Mouse (Mus musculus) hindbrain, embryonic 12.5 days (tissue): Measurements from ENCODE around the gene Srrm4. TPM values are rescaled to one million over a fixed set of nuclear protein-coding genes. Genes with fewer than 3 reads are reported as not detected.

Source experiments
- ATAC-seq: fragments of 200-750 bp; cut with Nextera tagmentation; 2 replicates; pipeline ENCODE4 v1.8.0; 2017; ENCODE audit warnings: moderate TSS enrichment; ENCODE audit not compliant: low FRiP score
- H3K27ac ChIP-seq: fragments of 300-500 bp; sonication (generic); 2 replicates; pipeline ENCODE4 v1.5.1; 2016; ENCODE audit warnings: mild to moderate bottlenecking
- H3K27me3 ChIP-seq: fragments of 300-500 bp; sonication (generic); 2 replicates; pipeline ENCODE4 v1.6.1; 2016; ENCODE audit warnings: mild to moderate bottlenecking
- H3K36me3 ChIP-seq: fragments of 300-500 bp; sonication (generic); 2 replicates; pipeline ENCODE4 v1.6.1; 2016; ENCODE audit warnings: mild to moderate bottlenecking
- H3K4me1 ChIP-seq: fragments of 300-500 bp; sonication (generic); 2 replicates; pipeline ENCODE4 v1.6.1; 2016
- H3K4me2 ChIP-seq: fragments of 300-500 bp; sonication (generic); replicated peaks from 2 replicates; pipeline ENCODE4 v1.6.1; 2016; ENCODE audit warnings: mild to moderate bottlenecking
- H3K4me3 ChIP-seq: fragments of 300-500 bp; sonication (generic); 2 replicates; pipeline ENCODE4 v1.5.1; 2016; ENCODE audit warnings: mild to moderate bottlenecking
- H3K9ac ChIP-seq: fragments of 300-500 bp; sonication (generic); 2 replicates; pipeline ENCODE4 v1.6.1; 2016; ENCODE audit warnings: mild to moderate bottlenecking, moderate library complexity
- H3K9me3 ChIP-seq: fragments of 300-500 bp; sonication (generic); replicated peaks from 2 replicates; pipeline ENCODE4 v1.6.1; 2016; ENCODE audit warnings: mild to moderate bottlenecking
- WGBS: fragments of 180-500 bp; shearing (Covaris S2); methylation state at CpG from one replicate; pipeline ENCODE4 v1.1.7; 2016; 5-methylcytosine and 5-hydroxymethylcytosine counted together
- polyA plus RNA-seq: library from polyadenylated mRNA; unstranded; fragments of >200 nt; fragmentation: Nextera tagmentation; extraction: Ambion mirVana; gene quantifications from 2 replicates; pipeline ENCODE4 v1.2.1, GENCODE M21; 2016

Srrm4 gene
- polyA plus RNA-seq, 1 experiment from 2014 or later = 20.9 TPM

DNA sequence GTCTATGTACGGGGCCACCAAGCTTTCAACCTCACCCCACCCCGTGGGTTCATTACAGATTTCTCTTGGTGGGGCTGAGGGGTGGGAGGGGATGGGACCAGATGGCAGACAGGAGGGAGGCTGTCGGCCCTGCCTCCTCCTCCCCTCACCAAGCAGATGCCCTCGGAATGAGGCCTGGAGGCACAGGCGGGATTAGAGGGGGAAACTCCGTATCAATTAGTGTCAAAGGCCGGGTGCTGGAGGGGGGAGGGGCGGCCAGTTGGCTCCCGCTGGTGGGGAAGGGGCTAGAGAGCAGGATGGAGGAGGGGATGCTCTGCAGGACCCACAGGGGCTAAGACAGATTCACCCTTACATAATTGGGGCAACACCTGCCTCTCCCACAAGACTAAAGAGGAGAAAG, 22.0 kb downstream of the Srrm4 start:
- Histone ChIP-seq H3K4me1 (peaks cover 66% of the 10 kb centered on the region), H3K27ac (peak overlapping the region; percentile 81), H3K4me3 (no peak overlapping the region), H3K27me3 (no peaks in the 10 kb centered on the region), H3K4me2 (peak overlapping the region; percentile 20), H3K36me3 (no peaks in the 10 kb centered on the region; the same call in 1 of the 2 replicates), H3K9ac (peak overlapping the region; percentile 49), H3K9me3 (no peaks in the 10 kb centered on the region)
- peak; percentile 78 for ATAC-seq
- WGBS = 0% methylated on average over 9 of the region's 9 CpGs

- Histone ChIP-seq H3K4me3 (no peak overlapping the region), H3K4me1 (peaks cover 51% of the 10 kb centered on the region), H3K27me3 (no peaks in the 10 kb centered on the region), H3K36me3 (no peaks in the 10 kb centered on the region; the same call in 1 of the 2 replicates), H3K27ac (no peak overlapping the region), H3K4me2 (no peak overlapping the region), H3K9ac (no peak overlapping the region), H3K9me3 (no peaks in the 10 kb centered on the region)
- no peak for ATAC-seq
- WGBS = 92% methylated on average over 2 of the region's 2 CpGs
Observed at GRCm38 (mm10) chr5:116568050-116568449, 23.6 kb downstream of the Srrm4 start.

DNA sequence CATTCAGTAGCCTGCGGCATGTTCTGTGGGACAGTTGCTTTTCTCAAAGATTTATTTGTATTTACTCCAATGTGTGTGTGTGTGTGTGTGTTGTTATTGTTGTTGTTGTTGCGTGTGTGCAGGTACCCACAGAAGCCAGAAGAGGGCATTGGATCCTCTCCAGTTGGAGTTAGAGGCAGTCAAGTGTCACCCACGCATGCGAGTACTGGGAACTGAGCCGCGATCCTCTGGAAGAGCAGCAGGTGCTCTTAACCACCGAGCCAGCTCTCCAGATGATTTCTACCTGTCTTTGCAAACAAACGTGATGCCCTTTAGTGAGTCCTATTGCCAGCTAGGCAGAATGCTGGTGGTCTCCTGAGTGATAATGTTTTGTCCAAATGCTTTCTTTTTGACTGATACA, 24.3 kb downstream of the Srrm4 start:
- H3K4me1 ChIP-seq = peaks cover 43% of the 10 kb centered on the region

GRCm38 (mm10) chr5:116566385-116567045, 25.1 kb downstream of the Srrm4 start:
- 79% methylated on average over 14 of the region's 14 CpGs for WGBS
- no peak overlapping the region for H3K4me2 ChIP-seq
- no peak overlapping the region for H3K27ac ChIP-seq
- H3K4me3 ChIP-seq = no peak overlapping the region
- H3K9ac ChIP-seq = no peak overlapping the region
- H3K9me3 ChIP-seq = no peaks in the 10 kb centered on the region
- no peaks in the 10 kb centered on the region; the same call in 1 of the 2 replicates for H3K36me3 ChIP-seq
- H3K27me3 ChIP-seq = no peaks in the 10 kb centered on the region
- H3K4me1 ChIP-seq = peaks cover 36% of the 10 kb centered on the region
- no peak for ATAC-seq

More for the DNA sequence above, 24.3 kb downstream of the Srrm4 start:
- 92% methylated on average over 8 of the region's 8 CpGs for WGBS
- Histone ChIP-seq H3K27me3 (no peaks in the 10 kb centered on the region), H3K27ac (no peak overlapping the region), H3K36me3 (no peaks in the 10 kb centered on the region; the same call in 1 of the 2 replicates), H3K9ac (no peak overlapping the region), H3K9me3 (no peaks in the 10 kb centered on the region), H3K4me3 (no peak overlapping the region), H3K4me2 (no peak overlapping the region)
- ATAC-seq = no peak

DNA sequence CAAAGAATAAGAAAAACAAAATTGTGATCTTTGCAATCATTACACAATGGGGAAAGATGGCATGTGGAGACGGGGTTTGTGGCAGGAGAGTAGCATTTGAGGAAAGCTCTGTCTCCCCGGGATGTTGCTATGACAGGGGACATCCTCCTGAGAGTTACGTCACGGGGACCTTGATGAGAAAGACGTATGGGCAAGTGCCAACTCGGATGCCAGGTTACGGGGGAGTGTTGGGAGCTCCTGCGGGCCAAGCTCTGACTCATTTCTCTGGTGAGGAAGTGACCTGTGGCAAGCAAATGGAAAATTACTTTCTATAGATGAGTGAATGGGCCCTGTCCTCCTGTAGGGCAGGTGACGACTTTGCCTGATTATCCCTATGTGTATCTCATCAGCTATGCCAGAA, 26.0 kb downstream of the Srrm4 start:
- peaks cover 27% of the 10 kb centered on the region for H3K4me1 ChIP-seq
- no peak for ATAC-seq
- H3K9ac ChIP-seq = no peak overlapping the region
- H3K27me3 ChIP-seq = no peaks in the 10 kb centered on the region
- 78% methylated on average over 9 of the region's 9 CpGs for WGBS
- no peak overlapping the region for H3K4me2 ChIP-seq
- H3K27ac ChIP-seq = no peak overlapping the region
- H3K36me3 ChIP-seq = no peaks in the 10 kb centered on the region; the same call in 1 of the 2 replicates
- H3K4me3 ChIP-seq = no peak overlapping the region
- H3K9me3 ChIP-seq = no peaks in the 10 kb centered on the region

DNA sequence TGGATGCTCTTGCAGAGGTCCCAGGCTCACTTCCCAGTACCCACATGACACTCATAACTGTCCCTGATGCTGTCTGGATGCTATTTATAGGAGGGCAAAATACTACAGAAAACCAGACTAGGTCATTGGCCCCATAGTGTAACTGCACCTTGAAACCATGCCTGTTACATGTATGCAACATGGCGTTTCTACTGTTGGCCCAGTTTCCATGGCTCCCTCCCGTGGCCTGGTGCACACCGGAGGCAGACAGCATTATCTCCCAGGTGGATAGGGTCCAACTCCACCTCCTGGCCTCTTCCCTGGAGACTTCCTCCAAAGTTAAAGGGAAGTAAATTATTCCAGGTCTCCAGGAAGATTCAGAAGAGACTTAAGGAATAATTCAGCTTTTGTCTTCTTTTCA, 27.2 kb downstream of the Srrm4 start:
- Histone ChIP-seq H3K27ac (no peak overlapping the region), H3K27me3 (no peaks in the 10 kb centered on the region), H3K9ac (no peak overlapping the region), H3K9me3 (no peaks in the 10 kb centered on the region), H3K36me3 (no peaks in the 10 kb centered on the region; the same call in 1 of the 2 replicates), H3K4me1 (peaks cover 19% of the 10 kb centered on the region), H3K4me2 (no peak overlapping the region), H3K4me3 (no peak overlapping the region)
- WGBS = 81% methylated on average over 3 of the region's 3 CpGs
- no peak for ATAC-seq

- ATAC-seq = no peak
- Histone ChIP-seq H3K27ac (no peak overlapping the region), H3K4me3 (no peak overlapping the region), H3K9me3 (no peaks in the 10 kb centered on the region), H3K27me3 (no peaks in the 10 kb centered on the region), H3K4me1 (peaks cover 12% of the 10 kb centered on the region), H3K4me2 (no peak overlapping the region), H3K9ac (no peak overlapping the region), H3K36me3 (no peaks in the 10 kb centered on the region; the same call in 1 of the 2 replicates)
- WGBS = 80% methylated on average over 6 of the region's 6 CpGs
Observed at GRCm38 (mm10) chr5:116563713-116564112, 27.9 kb downstream of the Srrm4 start.

DNA sequence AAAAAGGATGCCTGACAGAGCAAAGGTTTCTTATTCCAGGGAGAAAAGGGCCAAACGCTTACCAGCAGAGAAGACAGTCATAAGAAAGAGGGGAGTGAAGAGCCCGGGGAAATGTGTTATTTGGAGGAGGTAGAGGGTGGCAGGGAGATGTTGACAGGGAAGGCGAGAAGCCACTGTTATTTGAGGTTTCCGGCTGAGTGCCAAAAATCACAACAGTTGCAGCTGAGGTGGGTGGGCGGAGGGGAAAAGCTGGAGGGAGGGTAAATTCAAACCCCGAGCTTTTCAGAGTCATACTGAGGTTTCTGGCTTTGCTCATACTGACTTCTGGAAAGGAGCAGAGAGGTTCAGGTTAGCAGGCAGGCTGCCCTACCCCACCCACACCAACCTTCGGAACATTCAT, 32.5 kb downstream of the Srrm4 start:
- Histone ChIP-seq H3K4me3 (no peak overlapping the region), H3K27me3 (no peaks in the 10 kb centered on the region), H3K9ac (no peak overlapping the region), H3K4me2 (no peak overlapping the region), H3K27ac (no peak overlapping the region), H3K36me3 (peaks cover 7% of the 10 kb centered on the region; the same call in 1 of the 2 replicates), H3K9me3 (no peaks in the 10 kb centered on the region), H3K4me1 (peaks cover 7% of the 10 kb centered on the region)
- 87% methylated on average over 7 of the region's 7 CpGs for WGBS
- ATAC-seq = no peak

DNA sequence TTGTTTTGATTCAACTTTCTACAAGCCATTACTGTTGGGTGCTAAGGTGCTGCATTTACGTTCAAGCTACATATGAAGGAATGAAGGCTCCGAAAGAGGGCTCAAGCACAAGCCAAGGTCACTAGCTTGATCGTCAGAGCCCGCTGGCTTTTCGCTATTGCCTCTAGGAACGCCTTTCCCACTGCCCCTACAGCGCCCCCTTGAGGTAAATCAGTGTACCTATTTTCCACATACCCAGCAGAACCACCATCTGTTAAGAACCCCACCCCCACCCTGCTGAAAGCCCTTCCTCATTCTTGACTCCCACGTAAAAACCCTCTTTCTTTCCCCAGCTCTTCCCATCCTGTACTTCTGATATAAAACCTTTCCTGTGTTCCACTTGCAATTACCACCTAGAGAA, 35.0 kb downstream of the Srrm4 start:
- WGBS = 43% methylated on average over 8 of the region's 8 CpGs
- no peak for ATAC-seq

GRCm38 (mm10) chr5:116553868-116554267, 37.7 kb downstream of the Srrm4 start:
- Histone ChIP-seq H3K9me3 (peaks cover 7% of the 10 kb centered on the region), H3K4me1 (peaks cover 18% of the 10 kb centered on the region), H3K27ac (peak overlapping the region; percentile 18; the same call in 1 of the 2 replicates), H3K9ac (no peak overlapping the region), H3K4me3 (no peak overlapping the region), H3K4me2 (no peak overlapping the region), H3K36me3 (peaks cover 21% of the 10 kb centered on the region), H3K27me3 (no peaks in the 10 kb centered on the region)
- 5% methylated on average over 5 of the region's 5 CpGs for WGBS
- 0 out of 2 replicates have a peak, but pooled peaks have one; percentile 44 for ATAC-seq

More for the DNA sequence above, 35.0 kb downstream of the Srrm4 start:
- Histone ChIP-seq H3K4me2 (no peak overlapping the region), H3K4me1 (peaks cover 18% of the 10 kb centered on the region), H3K9ac (no peak overlapping the region), H3K4me3 (no peak overlapping the region), H3K27ac (no peak overlapping the region), H3K9me3 (no peaks in the 10 kb centered on the region), H3K36me3 (peaks cover 7% of the 10 kb centered on the region; the same call in 1 of the 2 replicates), H3K27me3 (no peaks in the 10 kb centered on the region)

DNA sequence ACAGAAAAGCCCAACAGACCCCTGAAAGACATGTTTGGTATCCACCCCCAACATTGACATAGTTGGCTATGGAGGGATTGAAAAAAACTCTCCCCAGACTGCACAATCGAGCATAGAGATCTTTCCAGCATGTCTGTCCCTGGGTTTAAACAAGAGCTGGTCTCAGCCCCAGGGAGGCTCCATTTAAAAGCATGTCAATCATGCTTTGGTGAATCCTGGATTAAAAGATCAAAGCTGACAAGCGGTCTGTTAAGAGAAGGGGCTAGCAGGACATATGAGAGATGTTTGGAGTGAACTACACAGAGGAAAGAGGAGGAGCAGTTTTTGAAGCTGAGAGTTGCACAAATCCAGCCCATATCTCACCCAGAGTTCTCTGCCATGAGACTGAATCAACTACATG, 38.5 kb downstream of the Srrm4 start:
- H3K9me3 ChIP-seq = peaks cover 7% of the 10 kb centered on the region
- peaks cover 18% of the 10 kb centered on the region for H3K36me3 ChIP-seq
- H3K9ac ChIP-seq = no peak overlapping the region
- no peak overlapping the region for H3K4me3 ChIP-seq
- H3K4me2 ChIP-seq = no peak overlapping the region
- 33% methylated on average over 2 of the region's 2 CpGs for WGBS
- no peak for ATAC-seq
- no peaks in the 10 kb centered on the region for H3K27me3 ChIP-seq
- peak overlapping the region; percentile 18; the same call in 1 of the 2 replicates for H3K27ac ChIP-seq
- peaks cover 18% of the 10 kb centered on the region for H3K4me1 ChIP-seq

DNA sequence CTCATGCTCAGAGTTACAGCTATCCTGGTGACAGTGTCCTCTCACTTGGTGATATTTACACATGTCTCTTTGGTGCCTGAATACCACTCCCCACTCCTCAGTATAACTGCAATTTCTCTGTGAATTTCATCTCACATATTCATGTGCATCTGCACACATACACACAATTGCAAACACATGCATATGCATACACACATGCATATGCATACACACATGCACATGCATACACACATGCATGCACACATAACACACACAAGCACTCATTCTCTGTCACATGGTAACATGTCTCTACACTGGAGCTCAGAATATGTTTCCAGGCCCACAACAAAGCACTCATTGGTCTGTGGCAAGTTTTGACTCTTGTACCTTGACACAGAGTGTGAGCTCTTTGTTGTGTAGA, 39.0 kb downstream of the Srrm4 start:
- Histone ChIP-seq H3K9me3 (peaks cover 7% of the 10 kb centered on the region), H3K4me3 (no peak overlapping the region), H3K4me1 (peaks cover 18% of the 10 kb centered on the region), H3K36me3 (peaks cover 19% of the 10 kb centered on the region), H3K27me3 (no peaks in the 10 kb centered on the region), H3K4me2 (no peak overlapping the region), H3K27ac (no peak overlapping the region), H3K9ac (no peak overlapping the region)
- ATAC-seq = no peak

DNA sequence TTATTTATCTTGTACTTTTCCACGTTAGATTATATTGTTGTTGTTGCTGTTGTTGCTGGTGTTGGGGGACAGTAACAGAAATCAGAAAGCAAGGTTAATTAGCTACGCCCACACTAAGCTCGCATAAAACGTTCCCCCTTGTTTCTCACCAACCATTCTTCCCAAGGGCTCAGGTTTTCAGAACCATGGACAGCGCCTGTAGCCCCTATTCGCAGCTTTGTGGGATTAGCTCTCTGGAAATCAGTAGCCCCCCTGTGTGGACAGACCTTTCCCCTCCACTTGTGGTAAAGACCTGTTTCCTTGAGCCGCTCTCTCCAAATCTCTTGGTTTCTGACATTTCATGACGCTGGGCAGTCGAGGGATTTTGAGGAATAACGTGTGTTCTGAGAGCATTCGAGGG, 45.9 kb downstream of the Srrm4 start:
- no peak overlapping the region for H3K4me2 ChIP-seq

More for the DNA sequence above, 45.9 kb downstream of the Srrm4 start:
- H3K9me3 ChIP-seq = peaks cover 7% of the 10 kb centered on the region
- no peak overlapping the region for H3K9ac ChIP-seq
- H3K4me1 ChIP-seq = no peaks in the 10 kb centered on the region
- ATAC-seq = no peak
- H3K27ac ChIP-seq = no peak overlapping the region
- WGBS = 43% methylated on average over 11 of the region's 11 CpGs
- H3K4me3 ChIP-seq = no peak overlapping the region
- no peaks in the 10 kb centered on the region for H3K27me3 ChIP-seq
- peaks cover 34% of the 10 kb centered on the region for H3K36me3 ChIP-seq
